In the genomic region with DNA sequence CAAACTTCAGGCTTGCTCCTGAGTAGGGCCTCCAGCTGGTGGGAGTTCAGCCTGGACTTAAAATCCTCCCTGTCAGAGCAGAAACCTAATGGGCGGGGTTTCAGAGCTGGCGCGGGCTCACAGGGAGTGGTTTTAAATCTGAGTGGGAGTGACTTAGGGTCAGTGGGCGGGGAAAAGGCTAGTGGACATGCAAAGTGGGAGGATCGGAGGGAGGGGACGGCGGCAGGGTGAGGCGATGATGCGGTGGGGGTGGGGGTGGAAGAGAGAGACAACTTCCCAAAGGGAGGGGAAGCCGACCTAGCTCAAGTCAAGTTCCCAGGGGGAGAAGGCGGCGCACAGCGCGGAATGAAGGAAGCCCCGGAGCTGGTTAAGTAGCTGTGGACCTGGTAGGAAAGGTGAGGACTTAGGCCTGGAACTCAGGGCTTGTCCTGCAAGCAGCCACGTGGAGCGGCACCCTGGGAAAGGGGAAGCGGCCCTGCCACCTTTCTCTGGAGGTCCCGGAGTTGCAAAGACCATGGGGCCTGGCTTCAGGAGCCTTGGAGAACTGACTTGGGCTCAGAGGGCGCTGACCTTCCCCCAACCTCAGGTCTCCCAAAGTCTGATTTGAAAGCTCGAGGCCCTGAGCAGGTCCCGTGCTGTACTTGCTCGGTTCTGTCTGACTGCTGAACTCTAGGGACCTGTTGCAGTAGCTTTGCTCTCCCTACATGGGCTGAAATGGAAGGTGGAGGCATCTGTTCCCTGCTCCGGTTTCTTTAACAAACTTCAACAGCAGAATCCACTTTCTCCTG, we compare ENCODE assay signal across 8 mouse cellular contexts. TPM values are rescaled to one million over a fixed set of nuclear protein-coding genes. Genes with fewer than 3 reads are reported as not detected.
A peak's percentile ranks its signal among the peaks of the same experiment; 100 is the strongest.
DNase-seq lines count a peak whose midpoint lies in the region; ATAC-seq lines count a peak whose summit lies in the region.

Gene Pter (plus strand): TSS at position 238 of the 788 bp plus-strand sequence.

- peak within 1 kb of the TSS; percentile 53 for H3K9ac ChIP-seq in intestine, embryonic 14.5 days (ENCODE audit: low read length)

- peak; percentile 94 for DNase-seq in adrenal gland, adult 2 months
- peak; percentile 85 for DNase-seq in embryo, embryonic 11.5 days (ENCODE audit: low read depth, low spot score)
- DNase-seq in gastrocnemius, postnatal 36 days, result peak; percentile 85 to 90
- DNase-seq in intestine, embryonic 14.5 days (ENCODE audit: low spot score), result peak; percentile 93
- peak; percentile 23 to 35 for DNase-seq in left cerebral cortex, postnatal 14 days (ENCODE audit: low spot score in 2 of 2)
- DNase-seq in mesoderm, embryonic 11.5 days (ENCODE audit: low read depth, low spot score), result peak; percentile 93
- DNase-seq in right cerebral cortex, postnatal 25 days, result peak; percentile 28
- peak; percentile 89 for DNase-seq in urinary bladder, postnatal 36 days (ENCODE audit: low spot score in 2 of 2)

- H3K27ac ChIP-seq in intestine, embryonic 14.5 days (ENCODE audit: low read depth), result peak within 1 kb of the TSS; percentile 82

- H3K4me2 ChIP-seq in intestine, embryonic 14.5 days (ENCODE audit: low read length), result peak within 1 kb of the TSS; percentile 54

- intact Hi-C loops in gastrocnemius, postnatal 36 days (cut with DNase I), result loop anchor here (10.0 kb wide), 1 partner anchor 219 kb away; no protein-coding TSS in a partner anchor
- intact Hi-C loops in left cerebral cortex, postnatal 14 days (cut with DNase I), result no loop called here

- H3K9me3 ChIP-seq in intestine, embryonic 14.5 days (ENCODE audit: control insufficient read depth, low read length), result no peaks in the 10 kb centered on the region

- peak within 1 kb of the TSS; percentile 53 for H3K4me3 ChIP-seq in intestine, embryonic 14.5 days (ENCODE audit: low read depth, low read length)

- peaks cover 4% of the 10 kb centered on the region; the same call in 1 of the 2 replicates for H3K4me1 ChIP-seq in intestine, embryonic 14.5 days (replicated peaks; ENCODE audit: control insufficient read depth, insufficient read depth, low read length)

- peak; percentile 96 for ATAC-seq in intestine, embryonic 14.5 days (replicated peaks; ENCODE audit: low FRiP score, low TSS enrichment, low read depth)

- 1% methylated on average over 20 of the region's 24 CpGs for WGBS in intestine, embryonic 14.5 days

- no peaks in the 10 kb centered on the region for H3K27me3 ChIP-seq in intestine, embryonic 14.5 days (replicated peaks; ENCODE audit: control insufficient read depth, insufficient read depth, low read length)

- H3K36me3 ChIP-seq in intestine, embryonic 14.5 days (ENCODE audit: control insufficient read depth, insufficient read depth, low read length), result no peaks in the 10 kb centered on the region

RNA-seq across cellular contexts. Expression of gene Pter, which starts in this region (rescaled TPM):
- total RNA-seq in adrenal gland, adult 2 months (2021), result 10 to 100 TPM; 12.1 to 13.6 TPM
- 1.4 and 3.5 TPM in 2 replicates for polyA plus RNA-seq in adrenal gland, adult 2 months (2012; rRNA removed)
- total RNA-seq in gastrocnemius, postnatal 36 days (2021), result 10 to 100 TPM in 1 of 2 experiments, 1 to 10 TPM in 1; 8.2 to 10.2 TPM
- 36.4 and 37.7 TPM in 2 replicates for polyA plus RNA-seq in intestine, embryonic 14.5 days (2014; fragmentation: Nextera tagmentation; extraction: Ambion mirVana)
- total RNA-seq in left cerebral cortex, postnatal 14 days (2021), result 1 to 10 TPM in 1 of 2 experiments, under 1 TPM in 1; 0.70 to 1.4 TPM

Comparison
In these comparisons a context has a peak if more than half of its experiments do, and no peak if none do; other contexts are left out.
1. Peak in every context shown above with its lines: DNase-seq, ATAC-seq, H3K4me3 ChIP-seq and H3K27ac ChIP-seq.
2. DNase-seq: peak in every context shown above with its lines; median percentile 94 in adrenal gland, adult 2 months; 93 in intestine, embryonic 14.5 days; 93 in mesoderm, embryonic 11.5 days; 89 in urinary bladder, postnatal 36 days; 88 in gastrocnemius, postnatal 36 days; 85 in embryo, embryonic 11.5 days; 29 in left cerebral cortex, postnatal 14 days; 28 in right cerebral cortex, postnatal 25 days.